Mouse (Mus musculus) olfactory bulb, adult 2 months (tissue): ENCODE measurements around the gene Mlx. TPM values are rescaled to one million over a fixed set of nuclear protein-coding genes. Genes with fewer than 3 reads are reported as not detected.

ENCODE experiments used
- H3K27ac ChIP-seq: fragments of 200-500 bp; 2 replicates; pipeline ENCODE4 v1.5.1; 2012; ENCODE audit warnings: low read depth, low read length; ENCODE audit not compliant: insufficient read depth
- H3K4me1 ChIP-seq: fragments of 200-500 bp; 2 replicates; pipeline ENCODE4 v1.6.1; 2012; ENCODE audit warnings: low read length; ENCODE audit not compliant: control insufficient read depth, insufficient read depth
- H3K4me3 ChIP-seq: fragments of 200-500 bp; 2 replicates; pipeline ENCODE4 v1.5.1; 2012; ENCODE audit warnings: mild to moderate bottlenecking, low read depth, low read length, moderate library complexity; ENCODE audit not compliant: insufficient read depth
- CTCF ChIP-seq: fragments of 200-500 bp; IDR thresholded peaks from 2 replicates; pipeline ENCODE4 v1.5.1; 2012; ENCODE audit warnings: low read depth, mild to moderate bottlenecking, low read length, moderate library complexity; ENCODE audit not compliant: insufficient read depth
- POLR2A ChIP-seq: fragments of 200-500 bp; IDR thresholded peaks from 2 replicates; pipeline ENCODE4 v1.6.1; 2012; ENCODE audit warnings: mild to moderate bottlenecking, low read depth, low read length, moderate library complexity; ENCODE audit not compliant: insufficient read depth
- WGBS: fragments of 180-500 bp; shearing (Covaris S2); methylation state at CpG from one replicate; pipeline ENCODE4 v1.1.7; 2018; 5-methylcytosine and 5-hydroxymethylcytosine counted together
- polyA plus RNA-seq: library from polyadenylated mRNA; stranded (reverse); fragments of >200 nt; gene quantifications from 2 replicates; pipeline ENCODE4 v1.2.4, GENCODE M21; 2012; ENCODE audit warnings: low replicate concordance; ENCODE audit not compliant: missing spikeins, insufficient read depth, insufficient read length

Mlx gene
- polyA plus RNA-seq, 1 experiment = not detected

- H3K4me1 ChIP-seq = peaks cover 39% of the 10 kb centered on the region
- H3K4me3 ChIP-seq = no peak overlapping the region
- TF ChIP-seq CTCF = no peak
- TF ChIP-seq POLR2A = no peak
- peak overlapping the region; percentile 27; the same call in 1 of the 2 replicates for H3K27ac ChIP-seq
- WGBS = 83% methylated on average over 14 of the region's 14 CpGs
These were observed 24.0 kb upstream of the Mlx start for GRCm38 (mm10) chr11:101062971-101063675.

GRCm38 (mm10) chr11:101063676-101064327 lies 23.3 kb upstream of the Mlx start:
- WGBS = 30% methylated on average over 12 of the region's 12 CpGs
- H3K27ac ChIP-seq = peak overlapping the region; percentile 27

GRCm38 (mm10) chr11:101064462-101064861 lies 22.6 kb upstream of the Mlx start:
- Histone ChIP-seq H3K4me3 (no peak overlapping the region), H3K4me1 (peaks cover 34% of the 10 kb centered on the region), H3K27ac (peak overlapping the region; percentile 27; the same call in 1 of the 2 replicates)
- TF ChIP-seq POLR2A = no peak
- no peak for TF ChIP-seq CTCF
- WGBS = 67% methylated on average over 4 of the region's 4 CpGs

More at GRCm38 (mm10) chr11:101063676-101064327, 23.3 kb upstream of the Mlx start:
- TF ChIP-seq CTCF (no peak), POLR2A (no peak)
- H3K4me1 ChIP-seq = peaks cover 35% of the 10 kb centered on the region
- no peak overlapping the region for H3K4me3 ChIP-seq

- Histone ChIP-seq H3K4me3 (no peak overlapping the region), H3K4me1 (peaks cover 29% of the 10 kb centered on the region), H3K27ac (no peak overlapping the region)
- 94% methylated on average over 9 of the region's 9 CpGs for WGBS
- TF ChIP-seq POLR2A (no peak), CTCF (no peak)
These were observed 22.1 kb upstream of the Mlx start for GRCm38 (mm10) chr11:101065002-101065401.

GRCm38 (mm10) chr11:101066549-101067412 lies 20.3 kb upstream of the Mlx start:
- Histone ChIP-seq H3K27ac (no peak overlapping the region), H3K4me1 (peaks cover 23% of the 10 kb centered on the region), H3K4me3 (no peak overlapping the region)
- 14% methylated on average over 18 of the region's 18 CpGs for WGBS
- TF ChIP-seq CTCF = peak; percentile 94
- TF ChIP-seq POLR2A = no peak

- Histone ChIP-seq H3K4me1 (peaks cover 11% of the 10 kb centered on the region), H3K27ac (peak within 1 kb of the TSS; percentile 35; the same call in 1 of the 2 replicates), H3K4me3 (peak within 1 kb of the TSS; percentile 87)
- 4% methylated on average over 35 of the region's 35 CpGs for WGBS
- TF ChIP-seq CTCF (no peak), POLR2A (peak; percentile 87)
These were observed 17.5 kb upstream of the Mlx start, which contains the start of gene Naglu for GRCm38 (mm10) chr11:101069391-101070188. Gene Naglu (plus strand): TSS chr11:101070012.

GRCm38 (mm10) chr11:101070189-101070527 lies 16.9 kb upstream of the Mlx start:
- Histone ChIP-seq H3K4me1 (peaks cover 11% of the 10 kb centered on the region), H3K27ac (0 out of 2 replicates have a peak overlapping the region, but pooled peaks have one; percentile 35), H3K4me3 (peak overlapping the region; percentile 87)
- WGBS = under 1% methylated on average over 36 of the region's 36 CpGs
- TF ChIP-seq POLR2A (no peak), CTCF (no peak)

- Histone ChIP-seq H3K27ac (no peak overlapping the region), H3K4me1 (peaks cover 11% of the 10 kb centered on the region), H3K4me3 (no peak overlapping the region; the same call in 1 of the 2 replicates)
- WGBS = 67% methylated on average over 6 of the region's 6 CpGs
- TF ChIP-seq CTCF (no peak), POLR2A (no peak)
These were observed 16.1 kb upstream of the Mlx start for GRCm38 (mm10) chr11:101070987-101071386.
